Mouse (Mus musculus) liver, postnatal 0 days (tissue): ENCODE measurements around the gene Lrrc8b.

Experiments
- CTCF ChIP-seq: sonication (generic); IDR thresholded peaks from 2 replicates; pipeline ENCODE4 v1.5.1; 2016; ENCODE audit warnings: antibody characterized with exemption, low read depth
- EP300 ChIP-seq: IDR thresholded peaks from 2 replicates; pipeline ENCODE4 v1.6.1; 2016; ENCODE audit warnings: antibody characterized with exemption, low read depth, mild to moderate bottlenecking

DNA sequence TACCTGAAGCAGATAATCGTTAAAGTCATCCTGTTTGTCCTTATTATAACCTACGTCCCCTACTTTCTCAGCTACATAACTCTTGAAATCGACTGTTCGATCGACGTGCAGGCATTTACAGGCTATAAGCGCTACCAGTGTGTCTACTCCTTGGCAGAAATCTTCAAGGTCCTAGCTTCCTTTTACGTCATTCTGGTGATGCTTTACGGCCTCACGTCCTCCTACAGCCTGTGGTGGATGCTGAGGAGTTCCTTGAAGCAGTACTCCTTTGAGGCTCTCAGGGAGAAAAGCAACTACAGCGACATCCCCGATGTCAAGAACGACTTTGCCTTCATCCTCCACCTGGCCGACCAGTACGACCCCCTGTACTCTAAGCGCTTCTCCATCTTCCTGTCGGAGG is 65.0 kb downstream of the Lrrc8b start:
- no peak for TF ChIP-seq CTCF
- no peak for TF ChIP-seq EP300
